Mouse (Mus musculus): Measurements from ENCODE around the gene Ggta1. TPM values are rescaled to one million over a fixed set of nuclear protein-coding genes. Genes with fewer than 3 reads are reported as not detected.

Ggta1 gene
- polyA plus RNA-seq (2015; fragmentation: Nextera tagmentation; extraction: Ambion mirVana) = 33.5 and 38.3 TPM in 2 replicates

DNA sequence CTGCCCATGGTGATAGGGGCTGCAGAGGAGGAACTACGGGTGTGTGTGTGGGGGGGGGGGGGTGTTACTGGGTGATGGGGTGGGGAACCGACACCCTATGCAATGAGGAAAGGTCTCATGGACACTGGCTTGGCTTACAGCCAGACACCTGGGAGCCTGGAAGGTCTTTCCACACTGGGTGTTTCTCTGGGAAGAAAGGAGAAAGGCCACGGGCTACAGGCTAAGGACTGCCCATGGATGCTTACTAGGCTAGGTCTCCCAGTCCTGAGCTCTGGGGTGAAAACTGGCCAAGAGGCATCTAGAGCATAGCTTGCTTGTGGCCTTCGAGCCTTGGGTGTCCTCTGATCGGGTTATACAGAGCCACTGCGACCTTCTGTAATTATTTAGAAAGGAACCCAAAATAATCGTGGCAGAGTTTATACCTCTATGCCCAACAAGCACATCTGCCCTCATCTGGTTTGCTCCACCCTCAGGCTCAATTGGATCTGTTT is at the start of gene Ggta1:
Gene Ggta1 (minus strand): TSS at position 441 of the 491 bp plus-strand sequence.
- H3K4me3 ChIP-seq (replicated peaks) = peak within 1 kb of the TSS; percentile 57
- peak within 1 kb of the TSS; percentile 55 for H3K9ac ChIP-seq
- no peaks in the 10 kb centered on the region for H3K36me3 ChIP-seq
- no peaks in the 10 kb centered on the region for H3K27me3 ChIP-seq
- peak within 1 kb of the TSS; percentile 86 for H3K4me2 ChIP-seq (replicated peaks)
- H3K9me3 ChIP-seq (replicated peaks) = no peaks in the 10 kb centered on the region
- no peak for ATAC-seq (ENCODE audit: insufficient number of reproducible peaks, low FRiP score, low TSS enrichment, low read depth)
- H3K27ac ChIP-seq (replicated peaks) = peak within 1 kb of the TSS; percentile 82
- 12% methylated on average over 7 of the region's 7 CpGs for WGBS
- H3K4me1 ChIP-seq = peaks cover 34% of the 10 kb centered on the region

DNA sequence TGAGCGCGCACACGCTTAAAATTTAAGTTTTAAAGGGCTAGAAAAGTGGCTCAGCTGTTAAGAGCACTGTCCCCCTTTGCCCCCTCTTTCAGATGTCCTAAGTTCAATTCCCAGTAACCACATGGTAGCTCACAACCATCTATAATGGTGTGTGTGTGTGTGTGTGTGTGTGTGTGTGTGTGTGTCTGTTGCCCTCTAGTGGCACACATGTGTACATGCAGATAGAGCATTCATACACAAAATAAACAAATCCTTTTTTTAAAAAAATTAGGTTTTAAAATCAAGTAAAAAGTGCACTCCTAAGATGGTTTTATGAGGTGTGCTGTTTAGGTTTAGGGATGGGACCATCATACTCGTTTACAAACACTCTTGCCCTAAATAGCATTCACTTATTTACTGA is 49.2 kb upstream of the Ggta1 start:
- Histone ChIP-seq H3K4me2 (replicated peaks) (no peak overlapping the region), H3K9me3 (replicated peaks) (no peaks in the 10 kb centered on the region), H3K4me1 (peaks cover 64% of the 10 kb centered on the region), H3K27ac (replicated peaks) (peak overlapping the region; percentile 98; the same call in 1 of the 2 replicates), H3K9ac (no peak overlapping the region), H3K36me3 (no peaks in the 10 kb centered on the region), H3K27me3 (no peaks in the 10 kb centered on the region), H3K4me3 (replicated peaks) (no peak overlapping the region)
- WGBS = 94% methylated on average over 4 of the region's 4 CpGs
- no peak for ATAC-seq (ENCODE audit: insufficient number of reproducible peaks, low FRiP score, low TSS enrichment, low read depth)

DNA sequence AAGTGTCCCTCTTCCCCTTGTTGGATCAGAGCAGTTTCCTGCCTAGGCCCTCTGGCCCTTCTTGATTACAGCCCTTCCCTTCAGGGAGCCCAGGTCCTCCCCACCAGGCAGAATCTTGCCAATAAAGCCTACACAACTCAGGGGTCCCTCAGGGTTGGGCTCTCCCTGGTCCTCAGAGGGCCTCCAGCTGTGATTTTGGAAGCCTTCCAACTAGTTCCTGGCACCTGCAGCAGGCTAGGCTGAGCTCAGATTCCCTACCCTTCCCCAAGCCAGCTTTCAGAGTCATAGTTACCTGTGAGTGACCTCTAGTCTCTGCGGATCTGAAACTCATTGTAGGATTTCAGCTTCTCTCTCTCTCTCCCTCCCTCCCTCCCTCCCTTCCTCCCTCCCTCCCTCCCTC is 47.9 kb upstream of the Ggta1 start:
- Histone ChIP-seq H3K27me3 (no peaks in the 10 kb centered on the region), H3K4me1 (peaks cover 75% of the 10 kb centered on the region), H3K4me3 (replicated peaks) (no peak overlapping the region), H3K36me3 (no peaks in the 10 kb centered on the region), H3K9me3 (replicated peaks) (no peaks in the 10 kb centered on the region), H3K9ac (no peak overlapping the region), H3K4me2 (replicated peaks) (no peak overlapping the region), H3K27ac (replicated peaks) (0 out of 2 replicates have a peak overlapping the region, but pooled peaks have one; percentile 17)
- WGBS = 27% methylated on average over 1 of the region's 1 CpGs
- ATAC-seq (ENCODE audit: insufficient number of reproducible peaks, low FRiP score, low TSS enrichment, low read depth) = no peak

DNA sequence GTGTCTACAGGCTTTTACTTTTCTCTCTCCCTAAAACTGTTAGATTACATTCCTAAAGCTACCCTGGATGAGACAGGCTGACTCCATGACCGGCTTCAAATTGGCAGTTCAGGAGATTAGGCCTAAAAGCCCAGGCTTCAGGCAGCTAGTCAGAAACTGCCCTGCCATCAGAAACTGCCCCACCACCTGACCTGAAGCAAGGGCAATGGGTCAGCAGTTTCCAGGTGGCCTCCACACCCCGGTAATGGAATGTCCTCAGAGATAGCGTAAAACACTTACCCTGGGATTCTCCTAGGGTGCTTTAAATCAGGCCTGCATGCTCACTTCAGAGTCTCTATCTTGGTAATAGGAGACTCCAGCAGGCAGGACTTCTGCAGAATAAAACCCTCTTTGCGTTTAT is 46.9 kb upstream of the Ggta1 start:
- no peaks in the 10 kb centered on the region for H3K36me3 ChIP-seq
- peaks cover 72% of the 10 kb centered on the region for H3K4me1 ChIP-seq
- WGBS = 49% methylated on average over 4 of the region's 4 CpGs

DNA sequence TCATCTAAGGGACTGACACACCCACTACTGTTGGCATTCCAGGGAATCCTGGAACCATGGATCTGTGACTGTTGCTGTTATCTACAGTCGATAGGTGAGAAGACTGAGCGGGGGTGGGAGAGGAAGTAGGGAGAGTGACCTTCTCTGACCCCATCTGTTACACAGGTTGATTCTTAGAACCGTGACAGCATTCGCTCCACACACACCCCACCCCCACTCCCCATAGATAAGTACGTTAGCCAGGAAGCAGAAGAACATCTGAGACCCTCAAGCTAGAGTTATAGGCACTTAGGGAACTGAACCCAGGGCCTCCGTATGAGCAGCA is 46.3 kb upstream of the Ggta1 start:
- WGBS = 26% methylated on average over 6 of the region's 6 CpGs
- Histone ChIP-seq H3K4me1 (peaks cover 72% of the 10 kb centered on the region), H3K27me3 (no peaks in the 10 kb centered on the region), H3K4me2 (replicated peaks) (no peak overlapping the region), H3K27ac (replicated peaks) (peak overlapping the region; percentile 85), H3K9ac (no peak overlapping the region), H3K9me3 (replicated peaks) (no peaks in the 10 kb centered on the region), H3K36me3 (no peaks in the 10 kb centered on the region), H3K4me3 (replicated peaks) (no peak overlapping the region)
- no peak for ATAC-seq (ENCODE audit: insufficient number of reproducible peaks, low FRiP score, low TSS enrichment, low read depth)

More for the DNA sequence above, 46.9 kb upstream of the Ggta1 start:
- no peaks in the 10 kb centered on the region for H3K9me3 ChIP-seq (replicated peaks)
- H3K27me3 ChIP-seq = no peaks in the 10 kb centered on the region
- H3K9ac ChIP-seq = no peak overlapping the region
- H3K27ac ChIP-seq (replicated peaks) = peak overlapping the region; percentile 85
- H3K4me2 ChIP-seq (replicated peaks) = no peak overlapping the region
- no peak for ATAC-seq (ENCODE audit: insufficient number of reproducible peaks, low FRiP score, low TSS enrichment, low read depth)
- no peak overlapping the region for H3K4me3 ChIP-seq (replicated peaks)

DNA sequence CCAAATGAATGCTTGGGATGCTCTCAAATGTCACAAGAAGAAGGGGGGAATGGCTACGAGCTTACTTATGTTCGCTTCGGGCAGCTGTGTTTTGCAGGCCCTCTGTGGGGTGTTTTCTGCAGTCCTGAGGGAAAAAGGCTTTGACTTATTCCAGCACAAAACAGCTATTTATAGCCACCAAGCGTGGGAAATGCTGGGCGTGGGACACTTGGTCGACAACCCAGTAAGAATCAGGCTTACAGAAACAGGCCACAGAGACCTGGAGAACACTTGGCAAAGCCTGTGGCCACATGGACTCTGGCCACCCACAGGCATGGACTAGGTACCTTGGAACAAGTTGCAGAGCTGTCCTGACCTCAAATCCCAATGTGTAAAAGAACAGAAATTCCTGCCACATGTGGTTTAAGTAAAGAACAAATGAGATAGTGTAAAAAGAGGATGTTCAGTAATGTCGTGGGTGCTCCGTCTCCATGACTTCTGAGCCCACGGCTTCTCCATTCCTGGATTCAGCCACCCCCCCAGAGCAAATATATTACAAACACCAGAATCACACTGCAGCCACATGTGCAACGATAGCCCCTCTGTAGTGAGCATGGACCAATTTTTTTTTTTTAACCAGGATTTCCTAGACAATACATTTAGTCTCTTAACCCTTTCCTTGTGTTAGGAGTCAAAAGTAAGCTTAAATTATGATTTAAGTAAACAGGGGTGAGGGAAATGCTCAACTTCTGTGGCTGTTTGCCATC is 45.7 kb upstream of the Ggta1 start:
- H3K36me3 ChIP-seq = no peaks in the 10 kb centered on the region
- no peaks in the 10 kb centered on the region for H3K9me3 ChIP-seq (replicated peaks)
- no peak overlapping the region for H3K4me3 ChIP-seq (replicated peaks)
- no peaks in the 10 kb centered on the region for H3K27me3 ChIP-seq
- no peak overlapping the region for H3K9ac ChIP-seq
- 16% methylated on average over 10 of the region's 10 CpGs for WGBS
- peaks cover 72% of the 10 kb centered on the region for H3K4me1 ChIP-seq
- no peak overlapping the region for H3K4me2 ChIP-seq (replicated peaks)
- ATAC-seq (ENCODE audit: insufficient number of reproducible peaks, low FRiP score, low TSS enrichment, low read depth) = peak; percentile 79
- H3K27ac ChIP-seq (replicated peaks) = peak overlapping the region; percentile 85

DNA sequence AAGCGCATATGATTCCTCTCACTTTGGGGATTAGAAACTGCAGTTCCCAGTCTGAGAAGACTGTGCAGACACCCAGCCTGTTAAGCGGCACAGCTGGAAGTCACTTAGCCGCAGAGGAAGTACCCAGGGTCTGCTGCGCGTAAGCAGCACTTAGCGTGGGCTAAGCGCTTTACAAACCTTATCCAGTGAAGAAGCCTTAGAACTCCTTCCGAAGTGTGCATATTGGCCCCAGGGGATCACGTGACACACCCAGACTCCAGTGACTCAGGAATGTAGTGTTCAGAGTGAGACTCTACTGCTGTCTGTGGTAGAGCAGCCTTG is 44.1 kb upstream of the Ggta1 start:
- Histone ChIP-seq H3K4me1 (peaks cover 75% of the 10 kb centered on the region), H3K9me3 (replicated peaks) (no peaks in the 10 kb centered on the region), H3K9ac (no peak overlapping the region), H3K27me3 (no peaks in the 10 kb centered on the region), H3K4me3 (replicated peaks) (no peak overlapping the region), H3K4me2 (replicated peaks) (no peak overlapping the region), H3K36me3 (no peaks in the 10 kb centered on the region), H3K27ac (replicated peaks) (peak overlapping the region; percentile 85)
- no peak for ATAC-seq (ENCODE audit: insufficient number of reproducible peaks, low FRiP score, low TSS enrichment, low read depth)
- 30% methylated on average over 9 of the region's 9 CpGs for WGBS

DNA sequence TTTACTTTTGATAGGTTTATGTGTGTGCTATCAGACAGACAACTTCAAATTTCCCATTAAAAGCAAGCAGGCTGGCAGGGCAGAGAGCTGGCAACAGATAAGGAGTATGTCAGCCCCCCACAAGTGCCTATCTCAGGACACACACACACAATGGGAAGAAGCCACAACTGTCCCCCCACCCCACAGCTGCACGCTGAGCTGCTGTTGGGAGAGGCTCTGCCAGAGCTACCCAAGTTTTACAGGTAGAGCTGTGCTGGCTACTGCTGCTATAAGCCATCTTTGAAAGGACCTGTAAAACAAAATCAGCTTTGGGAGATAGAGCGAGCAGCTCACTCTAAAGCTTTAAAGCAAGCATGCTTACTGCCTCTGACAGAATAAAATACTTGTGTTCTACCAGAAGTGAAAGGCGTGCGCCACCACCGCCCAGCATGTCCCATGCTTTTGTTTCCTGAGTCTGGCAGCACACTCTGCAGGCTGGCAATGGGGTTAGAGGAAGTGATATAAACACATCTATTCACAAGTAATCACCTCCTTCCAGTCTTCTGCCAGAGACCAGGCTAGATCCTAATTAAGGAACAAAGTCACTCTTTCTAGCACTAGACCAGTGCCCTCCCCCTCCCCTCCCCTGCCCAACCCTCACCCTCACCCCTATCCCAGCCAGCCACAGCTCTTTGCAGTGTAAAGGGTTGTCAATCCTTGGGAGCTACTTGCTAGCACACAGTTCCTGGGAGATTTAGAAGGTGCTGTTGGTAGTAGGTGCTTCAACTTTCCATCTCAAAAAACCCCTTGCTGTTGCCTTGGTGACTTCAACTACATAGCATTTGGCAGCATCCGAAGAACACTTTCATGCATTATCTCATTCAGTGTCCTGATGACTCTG is 43.5 kb upstream of the Ggta1 start:
- H3K27me3 ChIP-seq = no peaks in the 10 kb centered on the region
- peak overlapping the region; percentile 85 for H3K27ac ChIP-seq (replicated peaks)
- H3K9me3 ChIP-seq (replicated peaks) = no peaks in the 10 kb centered on the region
- WGBS = 63% methylated on average over 6 of the region's 6 CpGs
- H3K4me2 ChIP-seq (replicated peaks) = no peak overlapping the region
- H3K4me1 ChIP-seq = peaks cover 80% of the 10 kb centered on the region
- H3K9ac ChIP-seq = no peak overlapping the region
- no peak overlapping the region for H3K4me3 ChIP-seq (replicated peaks)
- ATAC-seq (ENCODE audit: insufficient number of reproducible peaks, low FRiP score, low TSS enrichment, low read depth) = no peak
- H3K36me3 ChIP-seq = no peaks in the 10 kb centered on the region

DNA sequence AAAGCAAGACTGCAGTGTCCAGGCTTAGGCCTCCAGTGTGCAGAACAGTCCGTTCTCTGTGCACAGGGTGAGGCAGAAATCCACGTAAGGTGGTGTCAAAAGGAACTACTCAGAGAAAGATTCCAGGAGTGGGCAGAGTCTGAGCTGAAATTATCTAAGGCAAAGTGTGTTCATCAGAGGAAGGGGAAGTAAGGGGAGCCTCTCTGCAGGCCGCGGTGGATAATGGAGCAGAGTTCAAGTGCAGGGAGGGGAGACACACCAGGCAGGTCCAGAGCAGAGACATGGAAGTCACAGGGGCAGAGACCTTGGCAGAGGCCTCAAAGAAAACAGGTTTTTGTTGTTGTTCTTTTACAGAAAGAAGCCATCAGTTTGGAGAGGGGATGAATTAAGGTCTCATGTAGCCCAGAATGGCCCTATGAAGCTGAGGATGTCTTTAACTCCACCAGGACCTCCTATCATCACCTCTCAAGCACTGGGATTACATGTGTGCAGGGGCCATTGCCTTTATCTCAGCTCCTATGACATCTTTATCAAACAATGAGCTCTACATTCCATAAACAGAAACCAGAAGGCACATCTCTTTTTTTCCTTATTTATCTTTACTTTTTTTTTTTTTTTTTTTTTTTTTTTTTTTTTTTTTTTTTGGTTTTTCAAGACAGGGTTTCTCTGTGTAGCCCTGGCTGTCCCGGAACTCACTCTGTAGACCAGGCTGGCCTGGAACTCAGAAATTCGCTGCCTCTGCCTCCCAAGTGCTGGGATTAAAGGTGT is 42.7 kb upstream of the Ggta1 start:
- H3K9ac ChIP-seq = no peak overlapping the region
- no peak overlapping the region for H3K4me3 ChIP-seq (replicated peaks)
- H3K27ac ChIP-seq (replicated peaks) = no peak overlapping the region
- H3K27me3 ChIP-seq = no peaks in the 10 kb centered on the region
- peaks cover 77% of the 10 kb centered on the region for H3K4me1 ChIP-seq
- WGBS = 79% methylated on average over 6 of the region's 6 CpGs
- no peak for ATAC-seq (ENCODE audit: insufficient number of reproducible peaks, low FRiP score, low TSS enrichment, low read depth)
- H3K9me3 ChIP-seq (replicated peaks) = no peaks in the 10 kb centered on the region
- H3K36me3 ChIP-seq = no peaks in the 10 kb centered on the region
- no peak overlapping the region for H3K4me2 ChIP-seq (replicated peaks)

DNA sequence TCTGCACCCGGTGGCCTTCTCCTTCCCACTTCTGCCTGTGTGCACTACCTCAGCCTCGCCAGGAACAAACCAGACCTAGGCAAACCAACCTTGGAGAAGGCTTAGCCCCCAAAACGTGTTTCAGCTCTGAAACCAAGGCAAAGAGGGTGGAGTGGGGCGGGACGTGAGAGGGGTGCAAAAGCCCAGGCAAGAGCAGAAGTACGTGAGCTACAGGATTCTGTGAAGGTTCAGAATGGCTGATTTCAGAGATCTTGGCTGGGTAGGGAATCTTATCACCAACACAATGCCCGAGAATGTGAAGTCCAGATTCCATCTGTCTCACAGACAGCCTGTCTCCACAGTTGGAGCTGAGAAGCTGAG is 41.4 kb upstream of the Ggta1 start:
- no peak overlapping the region for H3K4me2 ChIP-seq (replicated peaks)
- H3K27ac ChIP-seq (replicated peaks) = peak overlapping the region; percentile 85
- no peaks in the 10 kb centered on the region for H3K9me3 ChIP-seq (replicated peaks)
- H3K4me3 ChIP-seq (replicated peaks) = no peak overlapping the region
- no peaks in the 10 kb centered on the region for H3K27me3 ChIP-seq
- no peak overlapping the region for H3K9ac ChIP-seq
- H3K4me1 ChIP-seq = peaks cover 66% of the 10 kb centered on the region
- WGBS = 46% methylated on average over 7 of the region's 7 CpGs
- no peaks in the 10 kb centered on the region for H3K36me3 ChIP-seq
- no peak for ATAC-seq (ENCODE audit: insufficient number of reproducible peaks, low FRiP score, low TSS enrichment, low read depth)
